Mouse (Mus musculus) testis, postnatal 10 days (tissue): ENCODE results near the gene Apoa5.
A peak's percentile ranks its signal among the peaks of the same experiment; 100 is the strongest.
"Not testable (repeated sequence)": the region's sequence is repeated elsewhere in the genome, so short reads cannot be mapped to it uniquely, and the experiment has no call there.

Experiments
- DNase-seq: peaks from one replicate; pipeline ENCODE4 v3.0.0; 2021; ENCODE audit warnings: low spot score

Apoa5 gene

GRCm38 (mm10) chr9:46261131-46261530, 7.3 kb upstream of the Apoa5 start:
- no peak for DNase-seq

GRCm38 (mm10) chr9:46269125-46269524, 692 bp downstream of the Apoa5 start:
- no peak for DNase-seq

- DNase-seq, result no peak
Observed at GRCm38 (mm10) chr9:46270782-46271181, 2.3 kb downstream of the Apoa5 start.

- DNase-seq, result no peak
Observed at GRCm38 (mm10) chr9:46272070-46272469, 3.6 kb downstream of the Apoa5 start.

- peak; percentile 85 for DNase-seq
Observed at GRCm38 (mm10) chr9:46272677-46273454, 4.4 kb downstream of the Apoa5 start, which contains the start of gene Zpr1. TSS of gene Zpr1 (plus strand) at chr9:46273064.

- no peak for DNase-seq
Observed at GRCm38 (mm10) chr9:46274494-46274893, 6.1 kb downstream of the Apoa5 start.

GRCm38 (mm10) chr9:46282631-46283436, 14.4 kb downstream of the Apoa5 start, which contains the start of gene Bud13:
TSS of gene Bud13 (plus strand) at chr9:46283008.
- peak; percentile 96 for DNase-seq

GRCm38 (mm10) chr9:46298381-46298780, 29.9 kb downstream of the Apoa5 start:
- DNase-seq, result no peak

GRCm38 (mm10) chr9:46302142-46302541, 33.7 kb downstream of the Apoa5 start:
- DNase-seq, result peak; percentile 60

- no peak for DNase-seq
Observed at GRCm38 (mm10) chr9:46309121-46309520, 40.7 kb downstream of the Apoa5 start.

GRCm38 (mm10) chr9:46314507-46314906, 46.1 kb downstream of the Apoa5 start:
- DNase-seq, result peak; percentile 74

GRCm38 (mm10) chr9:46314921-46315320, 46.5 kb downstream of the Apoa5 start:
- no peak for DNase-seq

GRCm38 (mm10) chr9:46315807-46316365, 47.5 kb downstream of the Apoa5 start:
- DNase-seq, result no peak

GRCm38 (mm10) chr9:46316388-46316787, 48.0 kb downstream of the Apoa5 start:
- DNase-seq, result no peak

GRCm38 (mm10) chr9:46316909-46317308, 48.5 kb downstream of the Apoa5 start:
- no peak for DNase-seq

GRCm38 (mm10) chr9:46317957-46318356, 49.5 kb downstream of the Apoa5 start:
- no peak for DNase-seq

GRCm38 (mm10) chr9:46319886-46320285, 51.5 kb downstream of the Apoa5 start, which contains the start of gene 4931429L15Rik:
TSS of gene 4931429L15Rik (minus strand) at chr9:46319986.
- DNase-seq, result not testable (repeated sequence)

GRCm38 (mm10) chr9:46320461-46320860, 52.0 kb downstream of the Apoa5 start:
- DNase-seq, result no peak
